Mouse (Mus musculus): ENCODE results near the gene Ralb.

- TF ChIP-seq CTCF (IDR thresholded peaks at IDR 0.05; ENCODE audit: low read depth) (no peak), EP300 (IDR thresholded peaks at IDR 0.05; ENCODE audit: low read depth) (no peak)
Observed at GRCm38 (mm10) chr1:119438105-119438637, 66.4 kb downstream of the Ralb start.

All from liver, postnatal 0 days (tissue).